Comparison of ENCODE assay signal across 14 mouse cellular contexts in genomic region chr10:89434509-89435210, GRCm38 (mm10). TPM values are rescaled to one million over a fixed set of nuclear protein-coding genes. Genes with fewer than 3 reads are reported as not detected.
DNase-seq lines count a peak whose midpoint lies in the region; ATAC-seq and TF ChIP-seq lines count a peak whose summit lies in the region.
"Had no signal": no experiment of that assay in that cellular context is flagged by ENCODE, and none has a peak within 500 bp of the region (broad histone marks: within the 10 kb centered on the region; RNA-seq: fewer than 3 reads in every experiment).

No protein-coding gene starts in this region.

- H3K27me3 ChIP-seq in embryonic facial prominence, embryonic 14.5 days (replicated peaks; ENCODE audit: control insufficient read depth, insufficient read depth, low read length) = no peaks in the 10 kb centered on the region
- peaks cover 58% of the 10 kb centered on the region for H3K27me3 ChIP-seq in hindbrain, embryonic 14.5 days (ENCODE audit: control insufficient read depth, insufficient read depth, low read length)
- H3K27me3 ChIP-seq in neural tube, embryonic 12.5 days (replicated peaks) = peaks cover 43% of the 10 kb centered on the region
- H3K27me3 ChIP-seq: embryonic facial prominence, embryonic 12.5 days; limb, embryonic 15.5 days had no signal

- no peaks in the 10 kb centered on the region for H3K9me3 ChIP-seq in embryonic facial prominence, embryonic 14.5 days (ENCODE audit: control insufficient read depth, low read length)
- no peaks in the 10 kb centered on the region for H3K9me3 ChIP-seq in hindbrain, embryonic 14.5 days (ENCODE audit: control insufficient read depth, low read length)
- H3K9me3 ChIP-seq in neural tube, embryonic 12.5 days = no peaks in the 10 kb centered on the region
- H3K9me3 ChIP-seq: embryonic facial prominence, embryonic 12.5 days; limb, embryonic 15.5 days had no signal

- WGBS in embryonic facial prominence, embryonic 14.5 days = 37% methylated on average over 17 of the region's 17 CpGs
- WGBS in hindbrain, embryonic 14.5 days = 11% methylated on average over 17 of the region's 17 CpGs
- WGBS in neural tube, embryonic 12.5 days = 21% methylated on average over 17 of the region's 17 CpGs

- ATAC-seq in embryonic facial prominence, embryonic 14.5 days (ENCODE audit: low read depth) = peak; percentile 62; the same call in 1 of the 2 replicates
- ATAC-seq in hindbrain, embryonic 14.5 days (ENCODE audit: low FRiP score) = no peak
- peak; percentile 46; the same call in 1 of the 2 replicates for ATAC-seq in neural tube, embryonic 12.5 days (ENCODE audit: low FRiP score, low read depth)
- ATAC-seq: lung, postnatal 0 days had no signal

- no peak overlapping the region for H3K27ac ChIP-seq in embryonic facial prominence, embryonic 14.5 days (replicated peaks; ENCODE audit: low read depth, low read length)
- H3K27ac ChIP-seq in hindbrain, embryonic 14.5 days = no peak overlapping the region
- no peak overlapping the region for H3K27ac ChIP-seq in neural tube, embryonic 12.5 days
- H3K27ac ChIP-seq: embryonic facial prominence, embryonic 12.5 days; limb, embryonic 15.5 days had no signal

- DNase-seq in brain, embryonic 14.5 days (ENCODE audit: low read depth) = peak; percentile 87
- peak; percentile 63 for DNase-seq in embryonic facial prominence, embryonic 14.5 days (ENCODE audit: low spot score)
- DNase-seq in hindbrain, embryonic 14.5 days (ENCODE audit: low spot score) = peak; percentile 29
- DNase-seq in kidney, postnatal 10 days = no peak
- DNase-seq in right cerebral cortex, postnatal 14 days = no peak
- no peak for DNase-seq in kidney, postnatal 36 days
- no peak for DNase-seq in heart, adult 18-20 months
- DNase-seq: heart, postnatal 14 days; kidney, adult 2 months; thymus, postnatal 36 days had no signal

- TF ChIP-seq POLR2A in brain, embryonic 14.5 days (IDR thresholded peaks at IDR 0.05; ENCODE audit: borderline replicate concordance, extremely low read depth, insufficient read depth, insufficient read length, poor library complexity, severe bottlenecking) = no peak

- no peak overlapping the region for H3K4me3 ChIP-seq in embryonic facial prominence, embryonic 14.5 days (ENCODE audit: low read depth, low read length)
- no peak overlapping the region for H3K4me3 ChIP-seq in hindbrain, embryonic 14.5 days (replicated peaks; ENCODE audit: low read length)
- no peak overlapping the region for H3K4me3 ChIP-seq in neural tube, embryonic 12.5 days
- H3K4me3 ChIP-seq: embryonic facial prominence, embryonic 12.5 days; limb, embryonic 15.5 days had no signal

- TF ChIP-seq CTCF in brain, embryonic 14.5 days (IDR thresholded peaks at IDR 0.05; ENCODE audit: borderline replicate concordance, extremely low read depth, insufficient read depth, insufficient read length) = no peak

- no peak overlapping the region for H3K9ac ChIP-seq in embryonic facial prominence, embryonic 14.5 days (ENCODE audit: low read depth, low read length)
- H3K9ac ChIP-seq in hindbrain, embryonic 14.5 days = no peak overlapping the region
- no peak overlapping the region for H3K9ac ChIP-seq in neural tube, embryonic 12.5 days
- H3K9ac ChIP-seq: embryonic facial prominence, embryonic 12.5 days; limb, embryonic 15.5 days had no signal

- H3K4me2 ChIP-seq in embryonic facial prominence, embryonic 14.5 days (ENCODE audit: low read depth, low read length) = 0 out of 2 replicates have a peak overlapping the region, but pooled peaks have one; percentile 0
- H3K4me2 ChIP-seq in hindbrain, embryonic 14.5 days (replicated peaks) = peak overlapping the region; percentile 40
- peak overlapping the region; percentile 35 for H3K4me2 ChIP-seq in neural tube, embryonic 12.5 days (replicated peaks)
- H3K4me2 ChIP-seq: embryonic facial prominence, embryonic 12.5 days; limb, embryonic 15.5 days had no signal

- H3K36me3 ChIP-seq in embryonic facial prominence, embryonic 14.5 days (ENCODE audit: control insufficient read depth, insufficient read depth, low read length) = peaks cover 13% of the 10 kb centered on the region; the same call in 1 of the 2 replicates
- no peaks in the 10 kb centered on the region for H3K36me3 ChIP-seq in hindbrain, embryonic 14.5 days (replicated peaks; ENCODE audit: control insufficient read depth, insufficient read depth)
- H3K36me3 ChIP-seq in neural tube, embryonic 12.5 days = no peaks in the 10 kb centered on the region
- H3K36me3 ChIP-seq: limb, embryonic 15.5 days had no signal

- no peaks in the 10 kb centered on the region for H3K4me1 ChIP-seq in embryonic facial prominence, embryonic 14.5 days (ENCODE audit: control insufficient read depth, insufficient read depth, low read length)
- no peaks in the 10 kb centered on the region; the same call in 1 of the 2 replicates for H3K4me1 ChIP-seq in hindbrain, embryonic 14.5 days (replicated peaks; ENCODE audit: control insufficient read depth, insufficient read depth, low read length)
- H3K4me1 ChIP-seq in neural tube, embryonic 12.5 days = peaks cover 14% of the 10 kb centered on the region; the same call in 1 of the 2 replicates
- H3K4me1 ChIP-seq: limb, embryonic 15.5 days had no signal

RNA-seq across cellular contexts. Expression of gene Gas2l3, which starts 9.1 kb away (rescaled TPM):
- polyA plus RNA-seq in brain, embryonic 14.5 days (2012; rRNA removed) = 3.6 and 4.4 TPM in 2 replicates
- 11.1 and 14.4 TPM in 2 replicates for polyA plus RNA-seq in embryonic facial prominence, embryonic 14.5 days (2014; fragmentation: Nextera tagmentation; extraction: Ambion mirVana)
- polyA plus RNA-seq in hindbrain, embryonic 14.5 days (2014; fragmentation: Nextera tagmentation; extraction: Ambion mirVana) = 5.8 and 6.3 TPM in 2 replicates
- 7.0 and 8.1 TPM in 2 replicates for polyA plus RNA-seq in neural tube, embryonic 12.5 days (2016; fragmentation: Nextera tagmentation; extraction: Ambion mirVana)
- total RNA-seq in heart, adult 18-20 months (2021) = 1 to 10 TPM; 2.7 to 3.1 TPM

Comparison
In these comparisons a context has a peak if more than half of its experiments do, and no peak if none do; other contexts are left out.
1. DNase-seq: peak in brain, embryonic 14.5 days (single experiment), embryonic facial prominence, embryonic 14.5 days (single experiment) and hindbrain, embryonic 14.5 days (single experiment); none in kidney, postnatal 10 days (single experiment), right cerebral cortex, postnatal 14 days (single experiment), kidney, postnatal 36 days (0 of 2) and heart, adult 18-20 months (0 of 2).
2. Peak in every context shown above with its lines, with median percentiles within 50 percentile points of each other: H3K4me2 ChIP-seq.